Mouse (Mus musculus) CH12.LX (cell line): Measurements from ENCODE around the gene Osbp. TPM values are rescaled to one million over a fixed set of nuclear protein-coding genes. Genes with fewer than 3 reads are reported as not detected.

Experiments used
- DNase-seq: peaks from one replicate; pipeline ENCODE4 v3.0.0-alpha.2; 2013; ENCODE audit errors: extremely low read depth
- H3K27ac ChIP-seq: 2 replicates; pipeline ENCODE4 v1.5.1; 2012; ENCODE audit warnings: low read depth, mild to moderate bottlenecking, control low read depth, moderate library complexity; ENCODE audit not compliant: insufficient read depth
- H3K27me3 ChIP-seq: replicated peaks from 2 replicates; pipeline ENCODE3; 2012; ENCODE audit warnings: inconsistent platforms
- H3K36me3 ChIP-seq, 2 experiments: replicated peaks in 1 of 2; 2 replicates each; pipeline versions ENCODE3 to v1.6.1; 2012; ENCODE audit warnings: inconsistent platforms in 1 of 2, low read length in 1 of 2, mild to moderate bottlenecking in 1 of 2, mixed read lengths in 1 of 2, moderate library complexity in 1 of 2; ENCODE audit not compliant: control insufficient read depth in 1 of 2, insufficient read depth in 1 of 2
- H3K4me1 ChIP-seq, 2 experiments: 2 replicates each; pipeline ENCODE4 v1.6.1; 2012; ENCODE audit warnings: inconsistent platforms in 1 of 2, moderate library complexity in 1 of 2; ENCODE audit not compliant: insufficient read depth in 2 of 2, control insufficient read depth in 1 of 2
- H3K4me2 ChIP-seq: 2 replicates; pipeline ENCODE4 v1.6.1; 2012; ENCODE audit warnings: low read depth, mild to moderate bottlenecking, control low read depth; ENCODE audit not compliant: poor library complexity, insufficient read depth, severe bottlenecking
- H3K4me3 ChIP-seq, 3 experiments: fragments of 150-350 bp in 1 of 3; sonication (generic) in 1 of 3; replicated peaks in 1 of 3; 2 replicates each; pipeline versions ENCODE3 to v1.5.1; 2011 to 2012; ENCODE audit warnings: low read depth in 2 of 3, low read length in 2 of 3, mild to moderate bottlenecking in 2 of 3, moderate library complexity in 2 of 3, control low read depth in 1 of 3, improper control_type of control experiment in 1 of 3, inconsistent platforms in 1 of 3, mixed read lengths in 1 of 3; ENCODE audit not compliant: poor library complexity in 1 of 3
- H3K79me2 ChIP-seq: replicated peaks from 2 replicates; pipeline ENCODE4 v1.6.1; 2012; ENCODE audit warnings: mild to moderate bottlenecking, moderate library complexity; ENCODE audit not compliant: control insufficient read depth, poor library complexity, insufficient read depth, severe bottlenecking; ENCODE audit errors: extremely low read depth
- H3K9ac ChIP-seq: 2 replicates; pipeline ENCODE4 v1.6.1; 2012; ENCODE audit warnings: low read depth, mild to moderate bottlenecking, control low read depth, moderate library complexity; ENCODE audit not compliant: insufficient read depth
- H3K9me3 ChIP-seq: replicated peaks from 2 replicates; pipeline ENCODE3; 2012; ENCODE audit warnings: low read length, inconsistent platforms, mixed read lengths
- BHLHE40 ChIP-seq: IDR thresholded peaks from 2 replicates; pipeline ENCODE4 v1.6.1; 2011; ENCODE audit warnings: mild to moderate bottlenecking, low read depth, low read length, improper control_type of control experiment
- CHD1 ChIP-seq: IDR thresholded peaks from 2 replicates; pipeline ENCODE4 v1.6.1; 2012; ENCODE audit warnings: low read depth, low read length, improper control_type of control experiment, inconsistent platforms
- CHD2 ChIP-seq: IDR thresholded peaks from 2 replicates; pipeline ENCODE4 v1.6.1; 2011; ENCODE audit warnings: low read length, improper control_type of control experiment
- CTCF ChIP-seq, 2 experiments: IDR thresholded peaks in 1 of 2; conservative IDR thresholded peaks in 1 of 2; 2 replicates each; pipeline ENCODE4 v1.5.1; 2011 to 2012; ENCODE audit warnings: low read depth in 2 of 2, low read length in 2 of 2, improper control_type of control experiment in 1 of 2, inconsistent platforms in 1 of 2, mild to moderate bottlenecking in 1 of 2, moderate library complexity in 1 of 2
- E2F4 ChIP-seq: IDR thresholded peaks from 2 replicates; pipeline ENCODE4 v1.6.1; 2011; ENCODE audit warnings: low read depth, low read length, improper control_type of control experiment; ENCODE audit not compliant: insufficient replicate concordance
- EP300 ChIP-seq: IDR thresholded peaks from 2 replicates; pipeline ENCODE4 v1.6.1; 2011; ENCODE audit warnings: low read length, improper control_type of control experiment
- ETS1 ChIP-seq: conservative IDR thresholded peaks from 2 replicates; pipeline ENCODE4 v1.6.1; 2012; ENCODE audit warnings: low read depth, mild to moderate bottlenecking, inconsistent platforms, low read length, improper control_type of control experiment, moderate library complexity
- GABPA ChIP-seq: IDR thresholded peaks from 2 replicates; pipeline ENCODE4 v1.6.1; 2012; ENCODE audit warnings: low read depth, low read length, improper control_type of control experiment, inconsistent platforms; ENCODE audit not compliant: insufficient replicate concordance
- HCFC1 ChIP-seq: IDR thresholded peaks from 2 replicates; pipeline ENCODE4 v1.6.1; 2012; ENCODE audit warnings: low read depth, mild to moderate bottlenecking, inconsistent platforms, low read length, improper control_type of control experiment
- IRF4 ChIP-seq: IDR thresholded peaks from 2 replicates; pipeline ENCODE4 v1.6.1; 2014; ENCODE audit warnings: low read depth, mild to moderate bottlenecking, inconsistent platforms, low read length, improper control_type of control experiment
- JUN ChIP-seq: IDR thresholded peaks from 2 replicates; pipeline ENCODE4 v1.6.1; 2011; ENCODE audit warnings: low read depth, mild to moderate bottlenecking, low read length, improper control_type of control experiment, moderate library complexity; ENCODE audit not compliant: insufficient read depth
- JUND ChIP-seq: conservative IDR thresholded peaks from 2 replicates; pipeline ENCODE4 v1.6.1; 2011; ENCODE audit warnings: low read depth, low read length, improper control_type of control experiment
- MAX ChIP-seq: IDR thresholded peaks from 2 replicates; pipeline ENCODE4 v1.6.1; 2011; ENCODE audit warnings: low read length, improper control_type of control experiment
- MEF2A ChIP-seq: IDR thresholded peaks from 2 replicates; pipeline ENCODE4 v1.6.1; 2014; ENCODE audit warnings: low read depth, mild to moderate bottlenecking, inconsistent platforms, low read length, improper control_type of control experiment, borderline replicate concordance
- MXI1 ChIP-seq: IDR thresholded peaks from 2 replicates; pipeline ENCODE4 v1.6.1; 2011; ENCODE audit warnings: mild to moderate bottlenecking, low read depth, low read length, improper control_type of control experiment
- MYC ChIP-seq: IDR thresholded peaks from 2 replicates; pipeline ENCODE4 v1.6.1; 2011; ENCODE audit warnings: low read depth, mild to moderate bottlenecking, improper control_type of control experiment, low read length
- NRF1 ChIP-seq: IDR thresholded peaks from 2 replicates; pipeline ENCODE4 v1.6.1; 2014; ENCODE audit warnings: low read depth, mild to moderate bottlenecking, inconsistent platforms, low read length, improper control_type of control experiment, moderate library complexity
- SIN3A ChIP-seq: IDR thresholded peaks from 2 replicates; pipeline ENCODE4 v1.6.1; 2012; ENCODE audit warnings: low read length, improper control_type of control experiment, inconsistent platforms
- TBP ChIP-seq: conservative IDR thresholded peaks from 2 replicates; pipeline ENCODE4 v1.6.1; 2011; ENCODE audit warnings: low read depth, low read length, improper control_type of control experiment
- ZC3H11A ChIP-seq: IDR thresholded peaks from 2 replicates; pipeline ENCODE4 v1.6.1; 2012; ENCODE audit warnings: low read depth, mild to moderate bottlenecking, inconsistent platforms, low read length, improper control_type of control experiment
- dilution Hi-C: fragments of 300-500 bp; cut with MboI; formaldehyde crosslinking; loops from 2 replicates; pipeline ENCODE4 v1.14.3; 2020; ENCODE audit warnings: low sequenced_read_pairs; ENCODE audit not compliant: extremely low pct_unique_long_range_greater_than_20kb, extremely low pct_ligation_motif_present
- in situ Hi-C: fragments of 300-500 bp; cut with MboI; formaldehyde crosslinking; loops from 3 replicates; pipeline ENCODE4 v1.14.3; 2019; ENCODE audit warnings: low sequenced_read_pairs, low pct_ligation_motif_present, low pct_unique_long_range_greater_than_20kb, mixed read lengths
- polyA plus RNA-seq: library from polyadenylated mRNA; unstranded; fragments of >175 nt; gene quantifications from 2 replicates; pipeline ENCODE4 v1.2.1, GENCODE M21; 2012; ENCODE audit warnings: low read depth; ENCODE audit not compliant: insufficient read length
- total RNA-seq, 2 experiments: library from RNA; depleted of rRNA; stranded (reverse); fragments of 300-350 nt in 1 of 2; fragments of >200 nt in 1 of 2; gene quantifications; 2 replicates each; pipeline ENCODE4 v1.2.3; 2012 to 2014

Gene Osbp
- total and polyA plus RNA-seq, 3 experiments = 20.6 to 25.0 (median 21.4) TPM

- in situ Hi-C loops (loop anchor here (25.0 kb wide), 1 partner anchor 354 kb away; the partner anchor contains the start of genes Ms4a2 and Ms4a6d), dilution Hi-C loops (no loop called here)
- Histone ChIP-seq H3K79me2 (peaks cover 31% of the 10 kb centered on the region), H3K36me3 (peaks cover 9 to 27% of the 10 kb centered on the region in 2 experiments), H3K4me1 (peaks cover 14 to 35% of the 10 kb centered on the region in 2 experiments), H3K9me3 (no peaks in the 10 kb centered on the region), H3K4me2 (peak overlapping the region; percentile 99), H3K27me3 (no peaks in the 10 kb centered on the region), H3K9ac (peak overlapping the region; percentile 93), H3K4me3 (peak overlapping the region; percentile 59 to 99 (median 69)), H3K27ac (peak overlapping the region; percentile 34; the same call in 1 of the 2 replicates)
- TF ChIP-seq IRF4 (no peak), EP300 (no peak), CTCF (conservative IDR thresholded peaks at IDR 0.05 in 1 of 2, IDR thresholded peaks at IDR 0.05 in 1 of 2; ENCODE audit: low read depth in 2 of 2, low read length in 2 of 2) (no peak), HCFC1 (peak; percentile 51; the same call in 1 of the 2 replicates), E2F4 (no peak), TBP (no peak), MXI1 (peak; percentile 94), MEF2A (no peak), CHD1 (no peak), MYC (peak; percentile 23; the same call in 1 of the 2 replicates), JUN (no peak), MAX (peak; percentile 63), SIN3A (peak; percentile 72)
- peak; percentile 37 for DNase-seq
Measured at GRCm38 (mm10) chr19:11966201-11966636, 478 bp downstream of the Osbp start.

GRCm38 (mm10) chr19:11969155-11970050, 3.7 kb downstream of the Osbp start:
- no peak overlapping the region for H3K4me3 ChIP-seq
- H3K9ac ChIP-seq = no peak overlapping the region
- no peaks in the 10 kb centered on the region for H3K27me3 ChIP-seq
- TF ChIP-seq GABPA (no peak), JUND (no peak), ETS1 (no peak), BHLHE40 (no peak), CHD2 (no peak), NRF1 (no peak), ZC3H11A (no peak), EP300 (no peak)
- H3K9me3 ChIP-seq = no peaks in the 10 kb centered on the region
- in situ Hi-C loops (loop anchor here (25.0 kb wide), 1 partner anchor 357 kb away; the partner anchor contains the start of genes Ms4a2 and Ms4a6d), dilution Hi-C loops (no loop called here)
- peaks cover 37 to 58% of the 10 kb centered on the region in 2 experiments for H3K36me3 ChIP-seq
- DNase-seq = no peak
- H3K4me2 ChIP-seq = no peak overlapping the region
- H3K4me1 ChIP-seq = peaks cover 10 to 37% of the 10 kb centered on the region in 2 experiments; a peak in 3 of 4 replicates
- no peak overlapping the region for H3K27ac ChIP-seq
- H3K79me2 ChIP-seq = peaks cover 33% of the 10 kb centered on the region
